Mouse (Mus musculus) layer of hippocampus, postnatal 14 days (tissue): ENCODE measurements around the gene Pxdn. TPM values are rescaled to one million over a fixed set of nuclear protein-coding genes. Genes with fewer than 3 reads are reported as not detected.

Experiments
- DNase-seq, 2 experiments: peaks; one replicate each; pipeline ENCODE4 v3.0.0; 2021 to 2022; ENCODE audit warnings: low spot score in 2 of 2, mixed read lengths in 1 of 2
- total RNA-seq, 2 experiments: library from RNA; stranded (reverse); gene quantifications; 2 replicates each; pipeline ENCODE4 v1.2.3; 2021

The Pxdn gene
- total RNA-seq, 2 experiments from 2014 or later: 73.9 to 82.6 TPM

DNA sequence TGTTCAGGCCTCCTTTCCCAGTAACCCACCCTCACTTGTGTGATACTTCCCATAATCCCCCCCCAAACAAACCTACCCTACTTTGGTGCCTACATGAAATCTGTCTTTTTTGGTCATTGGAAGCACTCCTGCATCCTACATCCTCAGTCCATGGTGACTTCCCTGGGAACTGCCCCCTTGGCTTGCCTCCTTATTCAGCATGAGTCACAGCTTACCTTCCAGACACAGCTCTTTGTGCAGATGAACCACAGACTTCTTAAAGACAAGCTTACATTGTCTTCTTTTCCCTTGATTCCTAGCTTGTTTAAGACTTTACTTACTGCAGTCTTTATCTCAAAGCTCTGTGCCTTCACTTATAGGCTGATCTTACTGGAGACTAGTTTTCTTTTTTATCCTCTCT lies 83.0 kb downstream of the Pxdn start:
- DNase-seq: no peak

DNA sequence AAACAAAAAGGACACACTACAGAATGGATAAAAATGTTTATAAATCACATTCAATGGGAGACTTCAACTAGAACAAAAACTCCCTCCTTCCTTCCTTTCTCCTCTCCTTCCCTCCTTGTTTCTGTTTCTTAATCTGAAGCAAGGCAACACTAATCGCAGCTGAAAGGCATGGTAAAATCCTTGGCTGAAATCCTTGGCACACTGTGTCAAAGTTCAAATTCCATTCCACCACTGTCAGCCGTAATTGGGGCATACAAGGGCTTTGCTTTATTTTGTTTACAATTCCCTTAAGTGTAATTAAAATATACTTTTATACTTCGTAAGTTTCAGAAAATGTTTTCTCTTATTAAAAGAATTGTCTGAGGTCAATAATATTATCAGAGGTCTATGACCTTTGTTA lies 86.1 kb downstream of the Pxdn start:
- no peak for DNase-seq

DNA sequence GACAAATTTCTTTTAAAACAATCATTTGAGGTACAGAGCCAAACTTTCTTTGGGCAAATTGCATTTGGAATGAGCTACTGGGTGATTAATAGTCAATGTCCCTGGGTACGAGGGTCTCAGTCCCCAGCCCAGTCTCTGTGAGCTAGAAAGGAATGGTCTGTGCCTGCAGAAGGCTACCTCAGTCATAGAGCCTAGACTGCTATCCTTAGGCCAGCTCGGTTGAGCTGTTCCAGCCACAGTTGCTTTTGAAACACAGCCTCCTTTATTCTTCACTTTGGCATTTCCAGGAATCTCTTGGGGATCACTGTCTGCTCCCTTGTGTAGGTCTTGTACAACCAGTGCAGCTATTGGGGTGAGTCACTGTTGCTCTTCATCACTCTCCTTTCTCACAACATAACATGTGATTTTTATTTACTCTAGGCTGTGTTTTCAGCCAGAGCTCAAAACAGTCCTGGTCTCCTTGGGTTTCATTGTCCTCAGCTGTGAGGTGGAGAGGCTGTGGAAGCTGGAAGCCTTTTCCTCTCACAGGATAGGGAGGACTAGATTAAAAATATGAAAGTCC lies 86.9 kb downstream of the Pxdn start:
- peak in 1 of 2 experiments; percentile 21 for DNase-seq

GRCm38 (mm10) chr12:30027721-30028340 lies 90.4 kb downstream of the Pxdn start:
- no peak for DNase-seq

- DNase-seq: no peak
These were observed 91.7 kb downstream of the Pxdn start for GRCm38 (mm10) chr12:30029111-30029510.

- no peak for DNase-seq
These were observed 93.2 kb downstream of the Pxdn start for GRCm38 (mm10) chr12:30030571-30030970.

- no peak for DNase-seq
These were observed 97.3 kb downstream of the Pxdn start for GRCm38 (mm10) chr12:30034681-30035080.

- DNase-seq: no peak
These were observed 98.0 kb downstream of the Pxdn start for GRCm38 (mm10) chr12:30035406-30035805.

- no peak for DNase-seq
These were observed 98.6 kb downstream of the Pxdn start for GRCm38 (mm10) chr12:30035841-30036568.

DNA sequence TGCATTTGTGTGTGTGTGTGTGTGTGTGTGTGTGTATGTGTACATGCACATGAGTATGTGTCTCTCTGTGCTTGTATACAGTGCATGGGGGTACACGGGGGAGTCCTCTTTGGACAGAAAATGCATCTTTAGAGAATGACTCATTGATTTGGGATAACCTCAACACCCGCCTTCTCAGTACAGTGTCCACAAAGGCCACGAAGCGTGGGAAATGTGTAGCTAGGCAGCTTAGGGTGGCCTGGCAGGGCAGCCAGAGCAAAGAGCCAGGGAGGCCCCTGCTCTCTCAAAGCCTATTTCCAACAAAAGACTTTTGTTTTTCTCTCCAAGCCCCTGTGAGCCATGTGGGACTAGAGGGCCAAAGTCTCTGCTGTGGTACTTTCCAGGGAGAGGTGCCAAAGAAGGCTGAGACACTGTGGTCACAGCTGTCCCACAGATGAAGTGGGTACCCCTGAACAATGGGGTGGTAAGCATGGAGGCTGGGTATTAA lies 99.2 kb downstream of the Pxdn start:
- DNase-seq: peak; percentile 24 to 62

- peak; percentile 62 to 80 for DNase-seq
These were observed 102.2 kb downstream of the Pxdn start for GRCm38 (mm10) chr12:30039565-30039964.

DNA sequence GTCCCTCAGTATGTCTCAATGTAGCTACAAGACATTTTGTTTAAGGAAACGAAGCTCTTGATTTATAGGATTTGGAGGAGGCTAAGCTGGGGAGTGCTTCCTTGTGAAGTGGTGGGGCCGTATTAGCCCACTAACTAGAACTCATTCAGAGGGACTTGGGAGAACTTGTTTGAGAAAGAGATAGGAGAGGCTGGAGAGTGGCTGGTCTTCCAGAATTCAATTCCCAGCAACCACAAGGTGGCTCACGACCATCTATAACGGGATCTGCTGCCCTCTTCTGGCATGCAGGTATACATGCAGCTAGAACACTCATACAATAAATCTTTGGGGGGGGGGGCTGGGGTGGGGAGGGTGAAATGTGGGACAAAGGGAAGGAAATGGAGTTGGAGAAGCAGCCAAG lies 102.7 kb downstream of the Pxdn start:
- peak in 1 of 2 experiments; percentile 45 for DNase-seq

- no peak for DNase-seq
These were observed 111.4 kb downstream of the Pxdn start for GRCm38 (mm10) chr12:30048848-30049247.

- no peak for DNase-seq
These were observed 112.4 kb downstream of the Pxdn start for GRCm38 (mm10) chr12:30049818-30050217.

- DNase-seq: peak; percentile 64 to 71
These were observed 112.8 kb downstream of the Pxdn start for GRCm38 (mm10) chr12:30050235-30050634.

GRCm38 (mm10) chr12:30054761-30055540 lies 117.5 kb downstream of the Pxdn start:
- no peak for DNase-seq

- DNase-seq: no peak
These were observed 120.6 kb downstream of the Pxdn start for GRCm38 (mm10) chr12:30058044-30058443.

DNA sequence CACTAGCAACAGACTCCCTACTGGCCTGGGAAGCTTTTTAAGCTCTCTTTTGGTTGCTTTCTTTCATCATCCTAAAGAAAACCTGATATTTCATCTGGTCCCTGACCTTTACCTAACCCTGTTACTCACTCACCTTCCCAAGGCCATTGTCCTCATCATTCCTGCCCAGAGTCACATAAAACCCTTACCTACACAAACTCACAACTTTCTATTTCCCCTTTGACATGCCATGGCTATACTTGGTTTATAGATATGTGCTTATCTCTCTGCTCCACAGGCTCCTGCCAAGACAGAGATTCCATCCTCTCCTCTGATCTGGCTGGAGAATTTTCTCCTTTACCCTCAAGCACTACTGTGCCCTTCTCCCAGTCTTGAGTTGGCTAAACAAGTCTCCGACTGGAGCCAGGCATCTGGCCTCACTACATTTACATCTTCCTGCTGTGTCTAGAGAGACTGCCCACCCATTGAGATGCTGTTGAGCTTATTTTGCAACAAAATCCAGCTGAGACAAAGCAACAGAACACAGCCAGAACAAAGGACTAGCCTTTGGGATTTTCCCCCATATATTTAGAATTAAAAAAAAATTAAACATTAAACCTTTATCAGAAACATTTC lies 124.2 kb downstream of the Pxdn start:
- DNase-seq: no peak

DNA sequence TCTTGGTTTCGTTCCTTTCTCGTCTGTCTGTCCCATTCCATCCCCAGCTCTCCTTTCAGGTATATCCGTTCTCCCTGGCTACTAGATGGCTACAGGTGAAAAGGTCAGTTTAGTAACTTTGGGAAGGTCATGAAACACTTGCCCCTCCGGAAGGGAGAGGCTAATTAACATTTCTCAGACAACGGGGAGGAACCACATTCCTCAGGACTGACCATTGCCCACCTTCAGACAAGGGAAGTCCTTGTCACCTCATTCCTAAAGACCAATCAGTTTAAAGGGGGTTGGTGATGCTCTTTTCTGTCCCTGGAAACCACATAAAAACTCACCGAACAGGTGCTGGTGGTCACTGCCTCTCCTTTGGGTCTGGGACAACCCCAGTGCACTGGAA lies 124.7 kb downstream of the Pxdn start:
- DNase-seq: no peak
